Mouse (Mus musculus): Measurements from ENCODE around the gene Fam43b.

DNA sequence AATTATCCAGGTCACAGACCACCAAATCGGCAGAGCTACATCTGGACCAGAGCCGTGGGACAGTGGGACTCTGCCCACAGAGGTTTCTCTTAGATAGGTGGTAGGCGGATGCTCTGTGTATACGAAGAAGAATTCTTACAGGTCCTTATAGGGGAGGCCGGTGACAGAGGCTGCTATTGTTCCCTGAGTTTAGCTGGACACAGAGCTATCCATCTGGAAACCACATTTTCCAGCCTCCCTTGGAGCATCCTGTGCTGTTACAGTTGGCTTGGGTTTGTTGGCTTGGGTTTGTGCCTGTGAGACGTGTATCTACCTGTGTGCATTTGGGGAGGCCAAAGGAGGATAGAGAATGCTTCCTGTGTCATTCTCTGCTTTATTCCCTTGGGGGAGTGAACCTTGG, 43.6 kb downstream of the Fam43b start:
- TF ChIP-seq POLR2A (IDR thresholded peaks at IDR 0.05; ENCODE audit: borderline replicate concordance, extremely low read depth, low read depth, low read length): no peak
- TF ChIP-seq CTCF (IDR thresholded peaks at IDR 0.05; ENCODE audit: insufficient read depth, low read length): no peak

Data from lung, adult 2 months (tissue).